Mouse (Mus musculus): ENCODE results near the gene Slc7a5. TPM values are rescaled to one million over a fixed set of nuclear protein-coding genes. Genes with fewer than 3 reads are reported as not detected.

Slc7a5 gene
- total and polyA plus RNA-seq, 3 experiments = 32.6 to 141 (median 127) TPM

DNA sequence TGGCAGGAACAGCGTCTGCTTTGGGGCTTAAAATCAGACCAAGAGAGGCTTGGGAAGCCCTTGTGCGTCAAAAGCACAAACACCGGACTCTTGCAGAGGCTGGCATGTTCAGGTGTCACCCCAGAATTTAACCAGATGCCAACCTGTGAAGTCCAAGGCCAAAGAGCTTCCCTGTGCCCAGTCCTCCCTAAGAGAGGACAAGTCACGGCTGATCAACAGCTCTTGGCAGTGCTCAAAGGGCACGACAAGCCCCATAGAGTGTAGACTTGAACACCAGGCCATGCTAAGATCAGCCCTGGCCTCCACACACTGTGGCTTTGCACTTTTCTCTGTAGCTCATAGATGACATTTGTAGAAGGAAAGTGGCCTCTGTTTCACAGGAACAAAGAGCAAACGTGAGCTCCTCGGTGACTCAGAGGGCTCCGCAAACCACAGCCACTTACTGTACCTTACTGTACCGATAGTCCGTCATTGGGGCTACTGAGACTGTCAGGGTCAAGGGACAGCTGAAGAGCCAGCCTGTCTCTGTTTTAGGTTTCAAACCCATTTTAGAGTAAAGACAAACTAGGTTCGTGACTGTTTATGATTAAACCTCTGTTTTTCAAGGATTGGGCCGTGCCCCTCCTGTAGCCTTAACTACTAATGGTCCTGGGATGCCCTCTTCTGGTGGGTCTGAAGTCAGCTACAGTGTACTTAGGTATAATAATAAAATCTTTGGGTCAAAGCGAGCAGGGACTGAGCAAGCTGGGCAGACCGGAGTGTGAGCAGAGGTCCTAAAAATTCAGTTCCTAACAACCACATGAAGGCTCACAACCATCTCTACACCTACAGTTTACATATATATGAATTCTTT is 25.4 kb upstream of the Slc7a5 start:
- ATAC-seq (ENCODE audit: extremely low read depth, insufficient number of reproducible peaks, low FRiP score, poor library complexity, severe bottlenecking) (no peak), DNase-seq (ENCODE audit: low spot score) (no peak)
- TF ChIP-seq TAL1 (conservative IDR thresholded peaks at IDR 0.05; ENCODE audit: low read depth, low read length) (no peak), GATA1 (IDR thresholded peaks at IDR 0.05; ENCODE audit: borderline replicate concordance, low read length) (no peak)
- Histone ChIP-seq H3K4me1 (ENCODE audit: insufficient read depth, low read depth, low read length) (peaks cover 10% of the 10 kb centered on the region), H3K36me3 (replicated peaks) (no peaks in the 10 kb centered on the region), H3K9me3 (replicated peaks) (no peaks in the 10 kb centered on the region), H3K4me3 (ENCODE audit: low read depth, low read length) (no peak overlapping the region), H3K27me3 (ENCODE audit: insufficient read depth, low read length) (peaks cover 35% of the 10 kb centered on the region)

GRCm38 (mm10) chr8:121932026-121932667 is 24.7 kb upstream of the Slc7a5 start:
- peaks cover 34% of the 10 kb centered on the region for H3K27me3 ChIP-seq (ENCODE audit: insufficient read depth, low read length)
- no peak for ATAC-seq (ENCODE audit: extremely low read depth, insufficient number of reproducible peaks, low FRiP score, poor library complexity, severe bottlenecking)
- no peak overlapping the region for H3K4me3 ChIP-seq (ENCODE audit: low read depth, low read length)
- no peak for TF ChIP-seq CTCF (IDR thresholded peaks at IDR 0.05; ENCODE audit: low read depth, low read length)
- TF ChIP-seq GATA1 (IDR thresholded peaks at IDR 0.05; ENCODE audit: borderline replicate concordance, low read length) = no peak
- no peaks in the 10 kb centered on the region for H3K9me3 ChIP-seq (replicated peaks)
- no peak for DNase-seq (ENCODE audit: low spot score)
- H3K36me3 ChIP-seq (replicated peaks) = no peaks in the 10 kb centered on the region
- peaks cover 15% of the 10 kb centered on the region for H3K4me1 ChIP-seq (ENCODE audit: insufficient read depth, low read depth, low read length)

DNA sequence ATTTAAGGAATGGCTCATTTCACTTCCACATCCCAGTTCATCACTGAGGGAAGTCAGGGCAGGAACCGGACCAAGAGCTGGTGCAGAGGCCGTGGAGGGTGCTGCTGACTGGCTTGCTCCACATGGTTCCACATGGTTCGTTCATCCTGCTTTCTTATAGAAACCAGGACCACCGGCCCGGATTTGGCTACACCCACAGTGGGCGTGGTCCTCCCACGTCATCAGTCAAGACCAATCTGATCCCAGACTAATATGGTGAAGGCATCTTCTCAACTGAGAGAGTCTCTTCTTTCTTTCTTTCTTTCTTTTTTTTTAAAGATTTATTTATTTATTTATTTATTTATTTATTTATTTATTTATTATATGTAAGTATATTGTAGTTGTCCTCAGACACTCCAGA is 24.1 kb upstream of the Slc7a5 start:
- no peak overlapping the region for H3K4me3 ChIP-seq (ENCODE audit: low read depth, low read length)
- TF ChIP-seq POLR2AphosphoS5 (IDR thresholded peaks at IDR 0.05; ENCODE audit: insufficient replicate concordance, low read depth, low read length) = no peak
- peaks cover 19% of the 10 kb centered on the region for H3K4me1 ChIP-seq (ENCODE audit: insufficient read depth, low read depth, low read length)
- H3K27me3 ChIP-seq (ENCODE audit: insufficient read depth, low read length) = peaks cover 31% of the 10 kb centered on the region
- ATAC-seq (ENCODE audit: extremely low read depth, insufficient number of reproducible peaks, low FRiP score, poor library complexity, severe bottlenecking) (no peak), DNase-seq (ENCODE audit: low spot score) (no peak)
- no peaks in the 10 kb centered on the region for H3K9me3 ChIP-seq (replicated peaks)
- H3K36me3 ChIP-seq (replicated peaks) = no peaks in the 10 kb centered on the region

GRCm38 (mm10) chr8:121930047-121930446 is 22.6 kb upstream of the Slc7a5 start:
- Histone ChIP-seq H3K27me3 (ENCODE audit: insufficient read depth, low read length) (peaks cover 24% of the 10 kb centered on the region), H3K36me3 (replicated peaks) (no peaks in the 10 kb centered on the region), H3K4me1 (ENCODE audit: insufficient read depth, low read depth, low read length) (peaks cover 22% of the 10 kb centered on the region), H3K9me3 (replicated peaks) (no peaks in the 10 kb centered on the region), H3K4me3 (ENCODE audit: low read depth, low read length) (no peak overlapping the region)
- no peak for DNase-seq (ENCODE audit: low spot score)
- TF ChIP-seq CTCF (IDR thresholded peaks at IDR 0.05; ENCODE audit: low read depth, low read length) = no peak
- TF ChIP-seq TAL1 (conservative IDR thresholded peaks at IDR 0.05; ENCODE audit: low read depth, low read length) = no peak
- TF ChIP-seq GATA1 (IDR thresholded peaks at IDR 0.05; ENCODE audit: borderline replicate concordance, low read length) = no peak
- TF ChIP-seq POLR2AphosphoS5 (IDR thresholded peaks at IDR 0.05; ENCODE audit: insufficient replicate concordance, low read depth, low read length) = no peak
- no peak for TF ChIP-seq GATA2 (IDR thresholded peaks at IDR 0.05; ENCODE audit: borderline replicate concordance, low read depth, low read length)
- ATAC-seq (ENCODE audit: extremely low read depth, insufficient number of reproducible peaks, low FRiP score, poor library complexity, severe bottlenecking) = no peak

DNA sequence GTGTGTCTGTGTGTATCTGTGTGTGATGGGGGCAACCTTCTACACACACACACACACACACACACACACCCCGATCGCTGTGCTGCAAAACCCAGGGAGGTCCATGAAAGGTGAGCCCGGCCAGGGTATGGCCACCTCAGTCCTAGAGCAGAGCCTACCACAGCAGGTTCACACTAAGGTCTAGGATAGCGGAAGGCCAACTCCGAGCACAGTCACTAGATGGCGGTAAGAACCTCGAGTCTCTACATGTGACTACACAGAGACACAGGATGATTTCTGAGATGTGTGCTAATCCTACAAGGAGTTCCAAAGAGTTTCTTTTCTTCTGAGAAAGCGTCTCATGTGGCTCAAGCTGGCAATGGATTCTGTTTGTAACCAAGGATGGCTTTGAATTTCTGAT is 19.8 kb upstream of the Slc7a5 start:
- Histone ChIP-seq H3K27me3 (ENCODE audit: insufficient read depth, low read length) (peaks cover 39% of the 10 kb centered on the region), H3K4me1 (ENCODE audit: insufficient read depth, low read depth, low read length) (peaks cover 21% of the 10 kb centered on the region), H3K36me3 (replicated peaks) (no peaks in the 10 kb centered on the region), H3K4me3 (ENCODE audit: low read depth, low read length) (no peak overlapping the region), H3K9me3 (replicated peaks) (no peaks in the 10 kb centered on the region)
- ATAC-seq (ENCODE audit: extremely low read depth, insufficient number of reproducible peaks, low FRiP score, poor library complexity, severe bottlenecking) (peak; percentile 73; the same call in 1 of the 2 replicates), DNase-seq (ENCODE audit: low spot score) (peak; percentile 67)
- TF ChIP-seq TAL1 (conservative IDR thresholded peaks at IDR 0.05; ENCODE audit: low read depth, low read length) (no peak), CTCF (IDR thresholded peaks at IDR 0.05; ENCODE audit: low read depth, low read length) (peak; percentile 21; the same call in 1 of the 2 replicates)

DNA sequence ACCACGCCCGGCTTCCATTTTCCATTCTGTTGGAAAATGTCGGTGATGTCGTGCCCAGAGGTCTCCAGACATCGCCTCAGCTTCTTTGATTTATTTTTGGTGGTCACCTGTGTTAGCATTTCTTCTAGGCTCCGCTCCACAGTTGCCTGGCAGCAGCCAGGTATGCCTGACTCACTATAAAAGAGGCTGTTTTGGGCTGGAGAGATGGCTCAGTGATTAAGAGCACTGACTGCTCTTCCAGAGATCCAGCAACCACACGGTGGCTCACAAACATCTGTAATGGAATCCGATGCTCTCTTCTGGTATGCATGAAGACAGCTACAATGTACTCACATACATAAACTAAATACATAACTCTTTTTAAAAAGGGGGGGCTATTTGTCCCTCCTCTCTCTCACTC is 18.8 kb upstream of the Slc7a5 start:
- Histone ChIP-seq H3K9me3 (replicated peaks) (no peaks in the 10 kb centered on the region), H3K27me3 (ENCODE audit: insufficient read depth, low read length) (peaks cover 45% of the 10 kb centered on the region), H3K4me3 (ENCODE audit: low read depth, low read length) (no peak overlapping the region), H3K36me3 (replicated peaks) (no peaks in the 10 kb centered on the region), H3K4me1 (ENCODE audit: insufficient read depth, low read depth, low read length) (peaks cover 18% of the 10 kb centered on the region)
- ATAC-seq (ENCODE audit: extremely low read depth, insufficient number of reproducible peaks, low FRiP score, poor library complexity, severe bottlenecking) (no peak), DNase-seq (ENCODE audit: low spot score) (no peak)
- TF ChIP-seq POLR2AphosphoS5 (IDR thresholded peaks at IDR 0.05; ENCODE audit: insufficient replicate concordance, low read depth, low read length) = no peak
- TF ChIP-seq GATA1 (IDR thresholded peaks at IDR 0.05; ENCODE audit: borderline replicate concordance, low read length) = no peak
- no peak for TF ChIP-seq GATA2 (IDR thresholded peaks at IDR 0.05; ENCODE audit: borderline replicate concordance, low read depth, low read length)
- TF ChIP-seq CTCF (IDR thresholded peaks at IDR 0.05; ENCODE audit: low read depth, low read length) = no peak
- TF ChIP-seq TAL1 (conservative IDR thresholded peaks at IDR 0.05; ENCODE audit: low read depth, low read length) = no peak

Data from G1E (cell line).